Mouse (Mus musculus) frontal cortex, postnatal 25 days (tissue): Measurements from ENCODE around the gene Vac14.

Experiments
- DNase-seq, 2 experiments: peaks; one replicate each; pipeline ENCODE4 v3.0.0; 2022; ENCODE audit warnings: low spot score in 2 of 2

Vac14 gene

DNA sequence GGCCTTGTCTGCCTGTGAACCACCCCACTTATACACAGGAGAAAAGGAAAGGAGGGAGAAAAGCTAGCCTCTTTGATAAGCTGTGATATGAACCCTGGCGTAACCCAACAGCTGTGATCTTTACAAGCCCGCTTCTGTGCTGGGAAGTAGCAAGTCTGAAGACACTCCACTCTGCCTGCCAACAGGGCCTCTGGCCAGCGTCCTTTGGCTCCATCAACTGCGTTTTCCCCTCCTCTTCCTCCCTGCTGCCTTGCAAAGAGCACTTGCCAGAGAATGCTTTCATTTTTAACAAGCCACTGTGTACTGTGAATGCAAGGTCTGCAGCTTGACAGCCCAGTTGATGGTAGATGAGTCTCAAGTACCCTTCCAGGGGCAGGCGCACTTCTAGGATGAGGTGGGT is 69.3 kb downstream of the Vac14 start:
- no peak for DNase-seq

DNA sequence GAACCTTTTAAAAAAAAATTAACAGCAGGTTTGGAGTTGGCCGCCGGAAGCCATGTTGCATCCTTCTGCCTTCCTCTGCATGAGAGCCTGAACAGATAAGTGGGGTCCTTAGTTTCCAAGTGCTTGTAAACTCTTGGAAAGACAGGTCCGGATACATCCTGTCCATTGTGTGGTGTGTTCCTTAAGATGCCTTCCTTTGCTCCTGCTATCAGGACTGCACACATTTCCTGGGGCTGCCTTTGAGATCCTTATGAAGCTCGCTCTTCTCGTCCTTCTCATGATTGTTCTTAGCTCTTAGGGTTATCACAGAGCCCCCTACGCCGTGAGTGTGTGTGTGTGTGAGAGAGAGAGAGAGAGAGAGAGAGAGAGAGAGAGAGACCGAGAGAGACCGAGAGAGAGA is 71.6 kb downstream of the Vac14 start:
- no peak for DNase-seq

DNA sequence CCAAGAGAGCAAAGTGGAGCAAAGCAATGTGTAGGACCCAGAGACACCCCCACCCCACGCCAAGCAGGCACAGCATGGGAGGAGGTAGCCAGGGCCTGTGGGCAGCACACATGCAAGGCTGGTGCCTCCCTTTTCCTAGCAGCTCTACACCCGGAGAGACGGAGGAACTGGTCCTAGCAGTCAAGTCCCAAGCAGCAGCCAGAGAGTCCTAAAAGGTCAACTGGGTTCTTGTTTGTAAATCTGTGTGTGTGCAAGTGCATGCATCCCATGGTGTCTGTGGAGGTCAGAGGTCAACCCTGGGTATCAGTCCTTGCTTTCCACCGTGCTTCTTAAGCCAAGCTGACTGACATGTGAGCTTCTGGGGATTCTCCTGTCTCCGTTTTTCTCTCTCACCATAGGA is 75.8 kb downstream of the Vac14 start:
- no peak for DNase-seq

DNA sequence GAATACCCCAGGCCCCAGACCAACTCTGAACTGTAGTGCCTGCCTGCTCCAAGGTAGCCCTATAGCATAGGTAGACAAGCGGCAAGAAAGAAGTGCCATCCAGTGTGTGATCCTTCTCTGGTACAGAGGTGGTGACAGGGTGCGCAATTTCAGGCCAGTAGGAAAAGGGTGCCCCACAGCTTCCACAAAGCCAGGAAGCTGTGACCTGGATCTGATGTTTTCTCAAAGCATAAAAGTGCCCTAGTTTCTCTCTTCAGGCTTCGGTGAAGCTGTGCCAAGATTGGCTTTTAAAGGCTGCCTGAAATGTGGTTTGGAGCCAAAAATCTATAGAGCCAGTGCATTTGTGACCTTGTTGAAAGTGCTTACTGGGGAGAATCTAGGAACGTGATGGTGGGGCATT is 76.4 kb downstream of the Vac14 start:
- no peak for DNase-seq

DNA sequence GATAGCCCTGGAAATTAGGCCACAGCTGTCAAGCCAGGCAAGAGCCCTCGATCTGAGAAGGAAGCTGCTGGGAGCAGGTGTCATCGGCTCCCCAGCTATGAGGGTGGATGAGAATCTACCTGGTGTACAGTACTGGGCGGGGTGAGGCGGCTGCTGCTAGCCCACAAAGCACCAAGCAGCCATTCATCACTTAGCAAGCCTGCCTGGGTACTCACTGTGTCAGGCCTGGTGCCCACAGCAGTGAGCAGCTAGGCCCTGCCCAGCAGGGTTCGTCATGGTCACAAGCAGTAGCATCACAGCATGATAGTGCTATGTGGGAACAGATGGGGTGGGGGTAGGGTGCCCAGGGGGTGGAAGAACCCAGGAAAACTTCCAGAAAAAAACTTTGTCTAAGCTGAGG is 77.0 kb downstream of the Vac14 start:
- no peak for DNase-seq

DNA sequence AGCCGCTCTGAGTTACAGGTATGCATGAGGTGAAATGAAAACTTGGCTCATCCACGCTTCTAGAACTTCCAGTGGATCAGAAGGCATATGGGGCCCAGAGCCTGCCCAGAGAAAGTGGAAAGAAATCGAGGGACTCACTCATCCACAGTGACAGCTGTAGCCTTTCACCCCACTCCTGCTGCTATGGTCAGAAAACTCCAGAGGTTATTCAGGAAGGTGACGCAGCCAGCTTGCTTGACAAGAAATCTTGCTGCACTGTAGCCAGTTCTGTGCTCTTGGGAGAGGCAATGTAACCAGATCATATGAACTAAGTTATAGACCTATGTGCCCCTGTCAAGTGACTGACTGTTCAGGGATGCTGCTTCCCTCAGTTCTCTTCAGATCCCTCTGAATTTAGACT is 77.7 kb downstream of the Vac14 start:
- no peak for DNase-seq

DNA sequence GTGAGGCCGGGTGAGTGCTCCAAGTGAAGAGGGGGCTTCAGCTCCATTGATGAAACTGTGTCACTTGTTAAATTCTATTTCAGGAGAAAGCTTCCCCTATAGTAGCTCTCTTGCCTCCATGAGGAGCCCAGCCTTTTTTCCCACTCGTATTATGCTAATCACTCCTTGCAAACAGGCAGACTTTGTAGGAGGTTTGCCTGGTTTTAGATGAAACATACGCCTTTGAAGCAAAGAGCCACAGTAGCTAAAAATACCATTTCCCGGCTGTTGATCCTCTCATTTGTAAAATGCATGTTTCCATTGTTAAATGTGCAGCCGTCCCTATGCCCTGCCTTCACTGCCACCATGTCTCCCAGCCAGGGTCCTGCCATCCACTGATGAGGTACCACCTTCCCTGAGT is 79.2 kb downstream of the Vac14 start:
- DNase-seq: no peak

DNA sequence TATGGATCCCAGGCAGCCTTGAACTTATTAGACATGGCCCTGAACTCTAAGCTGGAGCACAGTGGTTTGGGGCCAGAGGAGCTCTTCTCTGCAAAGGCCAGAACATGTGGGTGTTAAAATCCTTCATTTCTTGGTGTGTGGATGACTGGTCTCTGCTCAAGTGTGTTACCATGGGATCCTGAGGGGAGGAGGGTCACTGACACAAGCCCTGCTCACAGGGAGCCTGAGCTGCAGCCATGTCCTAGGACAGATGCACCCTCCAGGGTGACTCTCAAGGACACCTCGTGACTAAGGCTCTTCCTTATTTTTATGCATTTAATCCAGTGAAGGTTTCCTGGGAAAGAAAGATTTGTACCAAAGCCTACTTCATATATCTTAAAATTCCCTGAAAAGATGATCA is 79.7 kb downstream of the Vac14 start:
- no peak for DNase-seq

DNA sequence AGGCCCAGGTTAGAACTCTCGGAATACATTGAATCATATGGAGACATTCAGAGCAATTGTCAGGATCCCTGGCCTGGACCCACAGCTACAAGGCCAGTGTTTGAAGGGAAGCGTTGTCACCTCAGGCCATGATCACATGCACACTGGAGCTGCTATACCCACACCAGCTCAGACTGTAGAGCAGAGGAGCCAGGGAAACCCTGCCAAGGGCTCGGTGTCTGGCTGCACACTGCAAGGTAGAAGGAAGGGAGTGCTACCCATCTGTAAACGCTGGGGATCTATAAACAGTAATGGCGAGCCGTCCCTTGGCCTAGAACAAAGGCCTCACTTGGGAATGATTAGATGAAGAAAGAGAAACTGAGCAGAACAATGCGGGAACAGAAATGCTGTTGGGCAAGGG is 81.1 kb downstream of the Vac14 start:
- no peak for DNase-seq

DNA sequence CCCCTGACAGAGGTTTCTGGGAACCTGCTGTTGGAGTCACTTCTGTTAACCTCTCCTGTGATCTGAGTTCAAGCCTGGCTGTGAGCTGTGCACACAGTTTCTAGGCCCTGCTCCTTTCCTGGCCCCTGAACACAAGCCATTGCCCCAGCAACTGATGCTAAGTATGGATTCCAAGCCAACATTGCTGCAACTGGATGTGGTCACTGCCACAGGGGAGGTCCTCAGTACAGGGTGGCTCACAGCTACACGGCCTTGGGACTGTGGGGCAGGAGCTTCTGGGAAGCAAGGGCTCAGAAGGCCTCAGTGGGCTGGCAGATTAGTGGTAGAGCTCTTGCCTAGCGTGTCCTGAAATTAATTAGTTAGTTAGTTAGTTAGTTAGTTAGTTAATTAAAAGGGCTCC is 82.2 kb downstream of the Vac14 start:
- DNase-seq: no peak

DNA sequence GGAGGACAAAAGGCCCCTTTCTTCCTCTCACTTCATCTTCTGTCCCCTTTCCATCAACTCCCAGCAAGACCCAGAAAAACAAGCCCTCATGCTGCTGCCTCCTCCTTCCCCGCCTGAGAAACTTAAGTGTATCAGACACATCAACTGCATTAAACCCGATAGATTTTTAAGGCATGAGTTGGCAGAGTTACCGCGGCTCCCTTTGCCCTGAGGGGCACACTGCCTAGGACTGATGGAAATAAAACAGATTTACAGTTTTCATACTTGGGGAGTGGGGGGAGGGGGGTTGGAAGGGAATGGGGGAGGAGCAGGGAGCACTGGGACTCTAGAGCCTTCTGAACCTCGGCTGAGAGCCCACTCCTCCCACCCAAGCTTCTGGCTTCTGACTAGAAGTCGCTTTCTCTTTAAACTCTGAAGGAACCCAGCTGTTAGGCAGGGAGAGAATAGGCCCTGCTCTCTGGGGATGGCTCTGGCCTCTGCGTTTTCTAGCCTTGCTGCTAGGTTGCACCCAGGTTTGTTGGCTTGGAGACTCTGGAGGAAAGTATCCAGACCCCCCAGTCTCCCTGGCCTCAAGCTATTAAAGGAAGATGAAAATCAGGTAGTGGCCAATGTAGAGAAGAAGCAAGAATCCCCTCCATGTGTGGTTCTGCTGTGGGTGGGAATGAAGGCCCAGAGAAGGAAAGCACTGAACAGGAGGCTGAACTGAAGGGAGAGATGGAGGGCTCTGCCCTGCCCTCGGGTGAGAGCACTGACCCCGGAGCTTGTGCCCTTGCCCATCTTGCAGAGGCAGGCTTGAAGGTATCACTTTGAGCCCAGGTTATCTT is 84.5 kb downstream of the Vac14 start:
- no peak for DNase-seq

DNA sequence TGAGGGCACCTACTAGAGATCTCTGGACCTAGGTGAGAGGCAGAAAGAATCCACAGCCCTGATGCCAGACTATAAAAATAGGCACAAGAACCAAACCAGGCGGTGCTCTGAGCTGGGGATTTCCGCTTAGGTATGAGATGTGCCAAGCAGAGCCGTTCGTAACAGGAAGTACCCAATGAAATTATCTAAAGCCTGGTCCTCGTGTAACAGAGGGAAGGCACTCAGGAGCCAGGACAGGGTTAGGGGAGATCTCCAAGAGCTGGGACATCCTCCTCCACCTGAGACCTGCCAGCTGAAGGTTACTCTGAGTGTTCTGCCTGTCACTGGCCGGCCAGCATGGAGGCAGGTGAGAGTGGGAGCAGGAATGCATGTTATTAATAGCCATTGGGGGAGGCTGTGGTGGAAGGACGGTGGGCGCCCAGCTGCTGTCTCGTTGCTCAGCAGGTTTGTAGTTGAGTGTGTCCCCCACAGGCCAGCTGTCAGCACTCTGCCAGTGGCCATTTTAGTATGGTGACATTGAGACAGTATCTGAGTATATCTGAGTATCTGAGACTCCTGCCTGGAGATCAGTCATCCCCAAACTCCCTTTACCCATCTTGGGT is 85.2 kb downstream of the Vac14 start:
- no peak for DNase-seq

DNA sequence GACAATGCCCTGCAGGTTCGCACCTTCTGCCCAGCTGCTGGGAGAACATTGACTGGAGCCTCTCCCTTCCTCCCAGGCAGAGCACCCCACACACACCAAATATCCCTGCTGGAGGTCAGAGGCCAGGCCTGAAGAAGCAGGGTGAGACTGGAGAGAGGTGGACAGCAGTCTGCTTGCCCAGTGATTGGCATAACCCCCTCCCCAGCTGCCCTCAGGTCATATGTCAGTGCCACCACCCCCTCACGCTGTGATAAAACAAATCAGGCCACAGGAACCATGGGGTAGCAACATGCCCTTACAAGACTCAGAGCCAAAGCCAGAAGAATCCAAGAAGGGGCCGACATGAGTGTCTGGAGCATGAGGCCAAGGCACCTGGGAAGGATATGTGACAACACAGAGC is 85.7 kb downstream of the Vac14 start:
- no peak for DNase-seq

DNA sequence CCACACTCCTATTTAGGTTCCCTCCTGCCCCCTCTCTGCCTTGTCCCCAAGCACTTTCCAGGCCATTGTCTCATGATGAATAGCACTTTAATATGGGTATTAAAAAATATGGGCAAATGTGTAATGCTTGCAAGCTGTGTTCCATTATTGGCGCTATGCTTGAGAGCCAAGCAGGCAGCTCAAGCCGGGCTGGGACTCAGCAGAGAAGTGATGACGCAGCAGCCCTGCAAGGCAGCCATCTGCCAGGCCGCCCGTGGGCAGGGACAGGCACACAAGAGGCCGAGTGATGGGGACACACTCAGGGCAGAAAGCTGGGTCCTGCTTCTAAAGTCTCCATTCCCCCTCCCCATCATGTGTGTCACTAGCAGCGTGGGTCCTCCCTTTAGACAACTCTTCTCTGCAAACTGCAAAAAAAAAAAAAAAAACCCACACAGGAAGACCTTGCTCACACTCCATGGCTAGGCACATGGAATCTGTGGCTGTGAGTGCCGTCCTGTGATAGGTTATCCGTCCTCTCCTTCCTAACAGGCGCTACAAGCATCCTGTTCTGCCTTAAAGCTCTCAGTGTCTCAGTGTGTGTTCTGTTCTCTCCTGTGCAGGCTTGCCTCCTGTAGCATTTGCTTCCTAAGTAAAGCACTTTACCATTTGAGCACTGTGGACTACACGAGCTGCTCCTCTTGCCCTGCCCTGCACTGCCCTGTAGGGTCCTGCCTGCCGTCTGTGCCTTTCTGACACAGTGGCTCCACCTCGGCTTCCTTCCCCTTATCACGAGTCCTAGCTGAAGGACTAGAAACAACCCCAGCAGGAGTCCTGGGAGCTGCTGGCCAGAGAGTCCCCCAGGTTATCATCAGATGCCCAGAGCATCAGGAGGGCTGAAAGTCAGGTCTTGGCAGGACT is 87.3 kb downstream of the Vac14 start:
- no peak for DNase-seq

DNA sequence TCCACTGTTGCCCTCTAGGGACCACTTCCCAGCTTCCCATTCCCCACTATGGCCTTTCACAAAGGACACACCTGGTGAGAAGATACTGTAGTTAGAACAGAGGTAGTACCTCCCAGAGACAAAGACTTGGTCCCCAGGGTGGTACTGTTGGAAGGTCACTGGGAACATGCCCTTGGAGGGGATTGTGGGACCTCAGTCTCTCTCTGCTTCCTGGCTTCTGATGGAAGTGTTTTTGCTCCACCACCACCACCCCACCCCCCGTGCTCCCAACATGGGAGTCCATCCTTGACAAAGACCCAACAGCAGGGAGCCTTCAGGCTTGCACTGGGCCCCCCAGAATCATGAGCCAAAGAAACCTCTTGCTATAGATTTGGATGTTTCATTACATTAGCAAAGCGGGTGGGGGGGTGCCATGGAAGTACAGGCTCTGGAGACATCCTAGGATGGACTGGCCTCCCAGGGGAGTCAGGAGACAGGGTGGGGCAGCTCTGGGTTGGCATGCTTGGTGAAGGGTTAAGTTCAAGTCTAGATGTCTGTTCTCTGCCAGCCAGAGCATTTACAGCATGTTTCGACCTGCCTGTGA is 88.0 kb downstream of the Vac14 start:
- no peak for DNase-seq

DNA sequence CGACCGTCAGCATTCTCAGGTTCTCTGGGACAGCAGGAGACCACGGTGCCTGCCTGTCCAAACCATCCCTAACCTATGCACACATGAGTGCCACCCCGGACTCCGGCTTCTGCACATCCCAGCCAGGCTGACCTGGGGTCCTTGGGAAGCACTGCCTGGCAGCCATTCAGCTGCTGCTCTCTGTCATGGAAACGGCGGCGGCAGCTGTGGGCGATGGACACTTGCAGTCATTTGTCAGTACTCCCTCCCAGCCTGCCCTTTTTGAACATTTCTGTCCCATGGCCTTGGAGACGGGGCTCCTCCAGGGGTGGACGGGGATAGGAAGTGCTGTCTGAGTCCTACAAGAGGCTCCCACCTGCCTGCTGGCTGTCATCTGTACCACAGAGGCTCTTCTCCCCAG is 90.0 kb downstream of the Vac14 start:
- no peak for DNase-seq

DNA sequence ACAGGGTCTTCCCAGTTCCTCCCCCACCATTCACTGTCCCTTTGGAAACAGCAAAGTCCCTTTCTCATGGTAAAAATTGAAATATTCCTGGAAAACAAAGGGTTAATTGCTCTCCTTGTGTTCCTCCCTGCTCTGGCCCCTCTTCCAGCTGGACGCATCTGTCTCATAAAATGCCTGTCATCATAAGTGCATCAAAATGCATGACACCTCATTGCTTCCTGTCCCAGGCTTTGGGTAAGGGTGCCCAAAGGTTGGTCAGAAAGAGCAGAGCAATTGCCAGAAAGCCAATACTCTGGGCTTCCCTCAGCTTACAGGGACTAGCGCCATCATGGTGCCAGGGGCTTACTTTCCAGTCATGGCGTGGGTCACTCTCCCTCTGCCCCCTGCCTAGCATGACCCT is 92.2 kb downstream of the Vac14 start:
- no peak for DNase-seq

DNA sequence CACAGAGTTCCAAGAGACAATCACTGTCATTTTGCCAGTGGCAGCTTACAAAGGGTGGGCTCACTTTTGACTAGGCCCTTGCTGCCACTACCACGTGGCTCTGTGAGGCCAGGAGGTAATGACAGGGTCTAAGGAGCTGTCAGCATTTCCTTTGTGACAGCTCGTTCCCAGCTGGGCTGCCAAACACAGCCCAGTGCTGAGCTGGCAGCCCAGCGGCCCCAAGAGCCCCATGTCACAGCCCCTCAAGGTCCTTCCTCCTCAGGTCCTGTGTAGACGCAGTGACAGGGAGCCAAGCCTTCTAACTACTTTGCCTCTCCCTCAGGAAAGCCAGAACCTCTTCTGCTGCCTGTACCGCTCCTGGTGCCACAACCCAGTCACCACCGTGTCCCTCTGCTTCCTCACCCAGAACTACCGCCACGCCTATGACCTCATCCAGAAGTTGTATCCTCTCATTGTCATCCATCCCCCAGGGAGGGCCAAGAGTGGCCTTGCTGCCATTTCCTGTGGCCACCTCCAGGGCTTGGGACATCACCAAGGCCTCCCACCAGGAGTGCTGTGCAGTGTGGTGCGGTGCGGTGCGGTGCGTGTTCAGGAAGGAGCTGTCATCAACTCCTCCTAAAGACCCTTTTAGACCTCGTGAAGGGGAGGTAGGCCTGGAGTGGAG is 93.0 kb downstream of the Vac14 start:
- DNase-seq: no peak

DNA sequence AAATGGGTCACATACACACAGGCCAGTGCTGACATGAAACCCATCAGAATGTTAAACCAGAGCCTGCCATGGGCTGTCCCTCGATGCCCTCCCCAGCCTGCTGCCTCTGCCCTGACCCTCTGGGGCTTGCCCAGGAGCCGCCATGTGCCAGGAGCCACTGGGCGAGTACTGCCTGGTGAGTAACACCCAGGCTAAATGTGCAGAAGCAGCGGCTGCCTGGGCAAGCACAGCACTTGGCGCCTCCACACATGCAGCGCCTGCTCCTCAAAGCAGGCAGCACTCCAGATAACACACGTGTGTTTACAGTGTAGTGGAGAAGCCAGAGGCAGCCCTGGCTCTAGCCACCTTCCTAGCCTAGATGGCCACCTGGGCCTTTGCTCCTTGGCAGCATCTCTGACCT is 94.7 kb downstream of the Vac14 start:
- DNase-seq: peak in 1 of 2 experiments; percentile 8

DNA sequence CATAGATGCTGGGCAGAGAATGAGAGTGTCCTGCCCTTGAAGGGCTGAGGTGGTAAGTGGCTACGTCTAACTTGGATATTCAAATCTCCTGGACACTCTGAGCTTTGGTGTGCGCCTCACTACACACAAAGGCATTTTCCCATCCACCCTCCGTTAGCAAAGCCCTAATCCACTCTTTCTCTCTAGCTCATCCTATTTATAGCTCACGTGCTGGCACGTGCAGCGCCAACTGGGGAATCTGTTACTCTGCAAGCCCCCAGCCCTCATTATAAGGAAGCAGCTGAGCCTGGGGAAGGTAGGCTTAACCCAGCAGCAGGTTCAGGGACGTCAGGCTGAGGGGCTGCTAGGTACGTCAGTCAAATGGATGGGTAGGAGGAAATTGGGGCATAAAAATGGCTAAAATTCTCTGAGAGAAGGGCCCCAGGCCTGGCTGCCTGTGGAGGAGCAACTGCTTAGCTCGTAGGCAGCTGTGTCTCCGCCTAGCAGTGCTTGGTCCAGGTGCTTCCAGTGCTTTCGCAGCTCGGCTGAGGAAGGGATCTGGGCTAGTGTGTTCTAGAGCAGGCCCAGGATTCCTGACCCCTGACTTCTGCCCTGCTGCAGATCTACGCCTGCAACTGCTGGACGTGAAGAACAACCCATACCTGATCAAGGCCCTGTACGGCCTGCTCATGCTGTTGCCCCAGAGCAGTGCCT is 96.6 kb downstream of the Vac14 start:
- DNase-seq: no peak

DNA sequence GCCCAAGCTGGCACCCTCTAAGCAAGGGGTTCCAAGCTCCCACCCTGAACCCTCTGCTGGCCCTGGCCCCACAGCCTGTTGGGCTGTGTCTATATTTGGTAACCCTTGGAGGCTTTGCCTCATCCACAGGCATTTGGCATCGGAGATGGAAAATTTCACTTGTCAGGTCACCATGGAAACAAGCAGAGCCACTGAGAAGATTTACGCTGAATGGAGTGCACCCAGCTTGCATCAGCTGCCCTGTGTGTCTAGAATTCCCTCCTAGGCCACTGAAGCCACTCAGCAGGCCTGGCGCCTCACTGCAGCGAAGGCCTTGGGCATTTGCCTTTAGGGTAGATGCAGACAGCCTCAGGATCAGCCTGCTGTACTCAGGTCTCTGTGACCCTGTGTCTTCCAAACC is 97.7 kb downstream of the Vac14 start:
- peak in 1 of 2 experiments; percentile 53 for DNase-seq
